Mouse (Mus musculus): ENCODE results near the gene Kcne1.

- TF ChIP-seq CTCF (conservative IDR thresholded peaks at IDR 0.05; ENCODE audit: insufficient read depth, insufficient read length, low read depth, low read length) (no peak), POLR2A (IDR thresholded peaks at IDR 0.05; ENCODE audit: low read depth, low read length) (no peak)
Measured at GRCm38 (mm10) chr16:92355366-92355765, 3.9 kb downstream of the Kcne1 start.
